Mouse (Mus musculus) ovary, postnatal 10 days (tissue): Measurements from ENCODE around the gene Ubap1.

Experiments
- DNase-seq: peaks from one replicate; pipeline ENCODE4 v3.0.0; 2022; ENCODE audit warnings: low spot score

Ubap1 gene

GRCm38 (mm10) chr4:41357154-41357553 lies 8.4 kb downstream of the Ubap1 start:
- DNase-seq: no peak

- no peak for DNase-seq
Measured at GRCm38 (mm10) chr4:41358669-41359068, 9.9 kb downstream of the Ubap1 start.

- DNase-seq: no peak
Measured at GRCm38 (mm10) chr4:41359358-41359757, 10.6 kb downstream of the Ubap1 start.

- DNase-seq: no peak
Measured at GRCm38 (mm10) chr4:41361059-41361458, 12.3 kb downstream of the Ubap1 start.

GRCm38 (mm10) chr4:41368198-41368597 lies 19.4 kb downstream of the Ubap1 start:
- DNase-seq: no peak

- no peak for DNase-seq
Measured at GRCm38 (mm10) chr4:41369702-41370437, 21.1 kb downstream of the Ubap1 start.

GRCm38 (mm10) chr4:41377567-41377966 lies 28.8 kb downstream of the Ubap1 start:
- no peak for DNase-seq

GRCm38 (mm10) chr4:41381213-41381950 lies 32.6 kb downstream of the Ubap1 start:
- no peak for DNase-seq

- no peak for DNase-seq
Measured at GRCm38 (mm10) chr4:41386412-41386975, 37.7 kb downstream of the Ubap1 start.

- DNase-seq: no peak
Measured at GRCm38 (mm10) chr4:41387755-41388469, 39.1 kb downstream of the Ubap1 start.

- DNase-seq: no peak
Measured at GRCm38 (mm10) chr4:41388616-41389015, 39.8 kb downstream of the Ubap1 start.

GRCm38 (mm10) chr4:41389240-41389639 lies 40.4 kb downstream of the Ubap1 start:
- DNase-seq: no peak

GRCm38 (mm10) chr4:41390122-41390521 lies 41.3 kb downstream of the Ubap1 start:
- DNase-seq: peak; percentile 68

GRCm38 (mm10) chr4:41391015-41391414 lies 42.2 kb downstream of the Ubap1 start:
- DNase-seq: no peak

- DNase-seq: no peak
Measured at GRCm38 (mm10) chr4:41394651-41395050, 45.9 kb downstream of the Ubap1 start.

- DNase-seq: no peak
Measured at GRCm38 (mm10) chr4:41398353-41398752, 49.6 kb downstream of the Ubap1 start.

GRCm38 (mm10) chr4:41399904-41400303 lies 51.1 kb downstream of the Ubap1 start:
- no peak for DNase-seq

GRCm38 (mm10) chr4:41401167-41401566 lies 52.4 kb downstream of the Ubap1 start:
- DNase-seq: no peak

GRCm38 (mm10) chr4:41401573-41401972 lies 52.8 kb downstream of the Ubap1 start:
- no peak for DNase-seq

- no peak for DNase-seq
Measured at GRCm38 (mm10) chr4:41406597-41406996, 57.8 kb downstream of the Ubap1 start.

GRCm38 (mm10) chr4:41407353-41407752 lies 58.6 kb downstream of the Ubap1 start:
- no peak for DNase-seq

- DNase-seq: no peak
Measured at GRCm38 (mm10) chr4:41409341-41409740, 60.5 kb downstream of the Ubap1 start.

GRCm38 (mm10) chr4:41416966-41417365 lies 68.2 kb downstream of the Ubap1 start:
- no peak for DNase-seq
